Mouse (Mus musculus): ENCODE results near the gene Crybg2. TPM values are rescaled to one million over a fixed set of nuclear protein-coding genes. Genes with fewer than 3 reads are reported as not detected.

Crybg2 gene
- polyA plus RNA-seq, 1 experiment from 2014 or later = 17.9 TPM

DNA sequence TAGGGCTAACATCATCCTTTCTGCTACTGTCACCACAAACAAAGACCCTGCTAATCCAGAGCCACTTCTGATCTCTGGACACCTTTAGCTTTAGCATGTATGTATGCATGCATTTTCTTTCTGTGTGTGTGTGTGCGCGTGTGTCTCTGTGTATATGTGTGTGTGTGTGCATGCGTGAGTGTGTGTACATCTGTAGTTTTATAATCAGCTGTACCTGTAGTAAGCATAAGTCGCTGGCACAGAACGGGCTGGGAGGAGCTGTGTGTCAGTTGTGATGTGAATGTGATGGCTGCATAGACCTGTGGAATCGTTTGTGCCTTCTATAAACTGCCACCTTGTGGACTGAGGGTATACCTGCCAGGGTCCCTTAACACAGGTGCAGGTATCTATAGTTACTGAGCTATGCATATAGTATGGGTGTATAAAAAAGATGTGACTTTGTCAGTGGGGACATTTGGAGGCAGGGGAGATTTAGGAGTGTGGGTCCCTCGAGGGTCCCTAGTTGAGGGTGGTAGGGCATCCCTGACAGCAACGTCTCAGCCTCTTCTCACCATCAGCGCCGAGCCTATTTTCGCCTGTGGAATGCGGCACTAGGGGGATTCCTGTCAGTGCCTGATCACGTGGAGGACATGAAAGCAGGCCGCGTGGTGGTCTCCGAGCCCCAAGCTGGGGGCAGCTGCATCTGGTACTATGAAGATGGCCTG lies 30.1 kb downstream of the Crybg2 start:
- Histone ChIP-seq H3K4me1 (replicated peaks; ENCODE audit: control insufficient read depth, insufficient read depth, low read length) (no peaks in the 10 kb centered on the region), H3K27me3 (replicated peaks; ENCODE audit: control insufficient read depth, insufficient read depth, low read length) (no peaks in the 10 kb centered on the region), H3K9me3 (ENCODE audit: control insufficient read depth) (no peaks in the 10 kb centered on the region), H3K4me2 (replicated peaks; ENCODE audit: low read depth) (no peak overlapping the region), H3K36me3 (ENCODE audit: control insufficient read depth, insufficient read depth) (peaks cover 18% of the 10 kb centered on the region; the same call in 1 of the 2 replicates), H3K27ac (ENCODE audit: low read depth, low read length) (no peak overlapping the region), H3K4me3 (ENCODE audit: low read depth, low read length) (no peak overlapping the region), H3K9ac (ENCODE audit: low read depth, low read length) (no peak overlapping the region)
- no peak for ATAC-seq
- WGBS = 83% methylated on average over 16 of the region's 16 CpGs
- TF ChIP-seq CTCF (IDR thresholded peaks at IDR 0.05; ENCODE audit: low read depth) = no peak; the same call in 1 of the 2 replicates

DNA sequence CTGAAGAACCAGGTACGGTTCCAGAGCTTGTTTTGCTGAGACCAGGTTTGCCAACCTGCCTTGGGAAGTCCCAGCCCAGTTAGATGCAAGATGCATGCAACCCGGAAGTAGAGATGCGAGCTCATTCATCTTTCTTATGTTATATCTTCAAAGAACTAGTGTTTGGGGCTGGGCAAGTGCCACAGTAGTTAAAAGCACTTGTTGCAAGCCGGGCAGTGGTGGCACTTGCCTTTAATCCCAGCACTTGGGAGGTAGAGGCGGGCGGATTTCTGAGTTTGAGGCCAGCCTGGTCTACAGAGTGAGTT lies 30.6 kb downstream of the Crybg2 start:
- Histone ChIP-seq H3K9me3 (ENCODE audit: control insufficient read depth) (no peaks in the 10 kb centered on the region), H3K27me3 (replicated peaks; ENCODE audit: control insufficient read depth, insufficient read depth, low read length) (no peaks in the 10 kb centered on the region), H3K27ac (ENCODE audit: low read depth, low read length) (no peak overlapping the region), H3K9ac (ENCODE audit: low read depth, low read length) (no peak overlapping the region), H3K4me1 (replicated peaks; ENCODE audit: control insufficient read depth, insufficient read depth, low read length) (no peaks in the 10 kb centered on the region), H3K36me3 (ENCODE audit: control insufficient read depth, insufficient read depth) (peaks cover 18% of the 10 kb centered on the region; the same call in 1 of the 2 replicates), H3K4me3 (ENCODE audit: low read depth, low read length) (no peak overlapping the region), H3K4me2 (replicated peaks; ENCODE audit: low read depth) (no peak overlapping the region)
- WGBS = 83% methylated on average over 6 of the region's 6 CpGs
- TF ChIP-seq CTCF (IDR thresholded peaks at IDR 0.05; ENCODE audit: low read depth) = no peak
- no peak for ATAC-seq

DNA sequence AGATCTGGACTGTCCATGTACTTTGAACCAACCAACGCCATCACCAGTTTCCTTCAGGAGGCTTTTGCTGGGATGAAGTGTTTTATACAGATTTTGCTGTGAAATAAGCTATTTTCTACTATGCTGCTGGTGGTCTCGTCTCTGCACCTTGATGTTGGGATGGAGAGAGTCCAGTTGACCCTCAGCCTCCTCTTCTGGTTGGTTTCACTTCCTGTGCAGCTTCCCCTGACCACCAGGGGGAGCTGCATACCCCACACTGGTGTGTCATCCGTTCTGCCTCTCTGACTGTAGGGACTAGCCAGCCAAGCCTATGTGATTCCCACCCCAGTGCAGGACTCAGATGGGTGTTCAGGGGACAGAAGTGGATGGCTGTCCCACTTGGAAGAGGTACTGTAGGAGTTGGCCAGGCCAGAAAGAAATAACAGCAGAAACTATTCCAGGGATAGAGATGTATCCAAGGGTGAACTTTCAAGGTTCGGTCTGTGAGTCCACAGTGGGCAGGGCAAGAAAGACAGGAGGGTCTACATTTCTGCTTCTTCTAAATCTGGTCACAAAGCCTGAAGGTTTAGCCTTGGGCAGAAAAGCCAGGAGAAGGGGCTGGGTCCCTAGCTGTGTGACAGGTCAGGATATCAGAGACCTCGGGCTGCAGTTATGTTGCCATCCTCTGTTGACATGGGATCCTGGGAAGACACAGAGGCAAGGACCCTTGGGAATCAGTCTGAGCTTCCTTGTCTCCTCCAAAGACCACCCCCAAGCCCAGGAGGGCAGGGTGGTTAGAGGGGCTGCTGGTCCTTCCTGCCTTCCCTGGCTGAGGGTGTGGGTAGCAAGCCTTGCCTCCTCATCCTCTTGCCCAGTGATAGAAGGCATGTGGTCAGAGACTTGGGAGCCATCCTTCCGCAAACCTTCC lies 32.0 kb downstream of the Crybg2 start:
- Histone ChIP-seq H3K36me3 (ENCODE audit: control insufficient read depth, insufficient read depth) (peaks cover 18% of the 10 kb centered on the region; the same call in 1 of the 2 replicates), H3K9ac (ENCODE audit: low read depth, low read length) (no peak overlapping the region), H3K9me3 (ENCODE audit: control insufficient read depth) (no peaks in the 10 kb centered on the region), H3K4me2 (replicated peaks; ENCODE audit: low read depth) (no peak overlapping the region), H3K4me3 (ENCODE audit: low read depth, low read length) (no peak overlapping the region), H3K27me3 (replicated peaks; ENCODE audit: control insufficient read depth, insufficient read depth, low read length) (no peaks in the 10 kb centered on the region), H3K4me1 (replicated peaks; ENCODE audit: control insufficient read depth, insufficient read depth, low read length) (no peaks in the 10 kb centered on the region), H3K27ac (ENCODE audit: low read depth, low read length) (no peak overlapping the region)
- 69% methylated on average over 6 of the region's 6 CpGs for WGBS
- peak; percentile 90 for TF ChIP-seq CTCF (IDR thresholded peaks at IDR 0.05; ENCODE audit: low read depth)
- ATAC-seq = no peak

DNA sequence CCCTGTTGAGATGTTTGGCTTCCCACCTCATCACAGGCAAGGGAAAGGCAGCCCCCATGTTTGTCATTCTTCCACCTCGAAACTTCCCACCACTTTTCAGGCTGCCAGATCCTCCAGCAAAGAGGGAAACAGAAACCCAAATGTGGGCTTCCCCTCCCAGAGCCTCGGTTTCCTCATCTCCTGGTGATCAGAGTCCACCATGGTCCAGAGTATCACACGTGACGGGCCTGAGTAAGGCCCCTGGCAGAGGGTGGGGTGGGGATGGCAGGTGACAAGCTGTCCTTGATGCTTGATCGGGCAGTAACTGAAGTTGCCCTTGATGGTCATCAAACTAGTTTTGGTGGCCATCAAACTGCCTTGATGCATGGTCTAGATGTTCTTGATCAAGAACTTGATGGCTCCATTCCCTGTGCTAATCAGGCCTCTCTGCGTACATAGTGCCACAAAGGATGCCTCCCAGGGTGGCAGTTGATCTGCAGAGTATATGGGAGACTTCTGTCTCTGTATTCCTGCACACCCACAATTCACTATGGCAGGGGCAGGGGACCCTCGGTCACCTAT lies 33.5 kb downstream of the Crybg2 start:
- WGBS = 73% methylated on average over 7 of the region's 7 CpGs
- Histone ChIP-seq H3K36me3 (ENCODE audit: control insufficient read depth, insufficient read depth) (peaks cover 15% of the 10 kb centered on the region; the same call in 1 of the 2 replicates), H3K9me3 (ENCODE audit: control insufficient read depth) (no peaks in the 10 kb centered on the region), H3K9ac (ENCODE audit: low read depth, low read length) (no peak overlapping the region), H3K27ac (ENCODE audit: low read depth, low read length) (no peak overlapping the region), H3K27me3 (replicated peaks; ENCODE audit: control insufficient read depth, insufficient read depth, low read length) (no peaks in the 10 kb centered on the region), H3K4me2 (replicated peaks; ENCODE audit: low read depth) (no peak overlapping the region), H3K4me3 (ENCODE audit: low read depth, low read length) (no peak overlapping the region), H3K4me1 (replicated peaks; ENCODE audit: control insufficient read depth, insufficient read depth, low read length) (no peaks in the 10 kb centered on the region; the same call in 1 of the 2 replicates)
- no peak for TF ChIP-seq CTCF (IDR thresholded peaks at IDR 0.05; ENCODE audit: low read depth)
- no peak for ATAC-seq

DNA sequence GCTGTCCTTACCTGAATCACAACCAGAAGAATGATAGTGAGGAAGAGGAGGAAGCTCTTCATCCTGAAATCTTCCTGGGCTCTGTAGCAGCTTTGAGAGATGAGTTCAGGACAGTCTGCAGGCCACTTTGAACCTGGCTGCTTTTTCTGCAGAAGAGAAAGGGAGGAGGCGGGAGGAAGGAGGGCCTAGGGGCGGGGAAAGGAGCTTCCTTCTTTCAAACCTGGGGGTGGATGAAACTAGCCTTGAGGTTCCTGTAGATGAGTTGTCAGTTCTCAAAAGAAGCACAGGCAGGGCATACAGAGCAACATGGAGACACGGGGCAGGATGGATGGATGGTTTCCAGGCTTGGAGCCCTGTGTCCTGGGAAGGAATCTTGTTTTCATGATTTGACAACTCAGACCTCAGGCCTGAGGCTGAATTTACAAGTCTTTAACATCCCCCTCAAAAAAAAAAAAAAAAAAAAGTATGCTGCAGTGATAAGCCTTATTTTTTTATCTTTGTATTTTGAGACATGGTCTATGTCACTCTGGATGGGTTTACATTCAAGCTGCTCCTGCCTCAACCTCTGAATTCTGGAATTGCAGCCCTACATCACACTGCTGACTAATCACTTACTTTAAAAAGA lies 34.4 kb downstream of the Crybg2 start, which contains the start of gene Cd52:
Gene Cd52 (minus strand): TSS at position 160 of the 625 bp plus-strand sequence.
- Histone ChIP-seq H3K27me3 (replicated peaks; ENCODE audit: control insufficient read depth, insufficient read depth, low read length) (no peaks in the 10 kb centered on the region), H3K4me1 (replicated peaks; ENCODE audit: control insufficient read depth, insufficient read depth, low read length) (no peaks in the 10 kb centered on the region; the same call in 1 of the 2 replicates), H3K4me2 (replicated peaks; ENCODE audit: low read depth) (no peak within 1 kb of the TSS), H3K36me3 (ENCODE audit: control insufficient read depth, insufficient read depth) (peaks cover 9% of the 10 kb centered on the region; the same call in 1 of the 2 replicates), H3K4me3 (ENCODE audit: low read depth, low read length) (no peak within 1 kb of the TSS), H3K9ac (ENCODE audit: low read depth, low read length) (no peak within 1 kb of the TSS), H3K27ac (ENCODE audit: low read depth, low read length) (no peak within 1 kb of the TSS), H3K9me3 (ENCODE audit: control insufficient read depth) (no peaks in the 10 kb centered on the region)
- no peak for TF ChIP-seq CTCF (IDR thresholded peaks at IDR 0.05; ENCODE audit: low read depth)
- 69% methylated on average over 3 of the region's 3 CpGs for WGBS
- no peak for ATAC-seq
